Mouse (Mus musculus) cerebellum, adult 2 months (tissue): ENCODE measurements around the gene Sub1. TPM values are rescaled to one million over a fixed set of nuclear protein-coding genes. Genes with fewer than 3 reads are reported as not detected.

Source experiments
- DNase-seq, 2 experiments: peaks; one replicate each; pipeline ENCODE4 v3.0.0; 2021
- H3K27ac ChIP-seq: fragments of 200-500 bp; 2 replicates; pipeline ENCODE4 v1.5.1; 2012; ENCODE audit warnings: low read length, control low read depth, inconsistent platforms; ENCODE audit not compliant: insufficient read depth
- H3K27me3 ChIP-seq: fragments of 200-500 bp; 2 replicates; pipeline ENCODE4 v1.6.1; 2012; ENCODE audit warnings: inconsistent platforms, mild to moderate bottlenecking, low read length, moderate library complexity; ENCODE audit not compliant: control insufficient read depth, insufficient read depth
- H3K4me1 ChIP-seq: fragments of 200-500 bp; 2 replicates; pipeline ENCODE4 v1.6.1; 2011; ENCODE audit warnings: low read length; ENCODE audit not compliant: control insufficient read depth, insufficient read depth
- H3K4me3 ChIP-seq: fragments of 200-500 bp; replicated peaks from 2 replicates; pipeline ENCODE3; 2011; ENCODE audit warnings: mild to moderate bottlenecking, low read depth, low read length, control low read depth; ENCODE audit not compliant: insufficient read depth
- CTCF ChIP-seq: fragments of 200-500 bp; IDR thresholded peaks from 2 replicates; pipeline ENCODE4 v1.5.1; 2011; ENCODE audit warnings: low read depth, mild to moderate bottlenecking, control low read depth, low read length, moderate library complexity, borderline replicate concordance; ENCODE audit not compliant: insufficient read depth
- POLR2A ChIP-seq: fragments of 200-500 bp; IDR thresholded peaks from 2 replicates; pipeline ENCODE4 v1.6.1; 2011; ENCODE audit warnings: low read length, control low read depth, borderline replicate concordance; ENCODE audit not compliant: insufficient read depth
- WGBS: fragments of 180-500 bp; shearing (Covaris S2); methylation state at CpG from one replicate; pipeline ENCODE4 v1.1.7; 2018; 5-methylcytosine and 5-hydroxymethylcytosine counted together
- polyA plus RNA-seq: library from polyadenylated mRNA; depleted of rRNA; stranded (reverse); fragments of >200 nt; gene quantifications from 2 replicates; pipeline ENCODE4 v1.2.3, GENCODE M21; 2012; rRNA removed

The Sub1 gene
- polyA plus RNA-seq, 1 experiment = 92.6 TPM

- Histone ChIP-seq H3K27me3 (no peaks in the 10 kb centered on the region), H3K27ac (no peak overlapping the region), H3K4me1 (no peaks in the 10 kb centered on the region), H3K4me3 (no peak overlapping the region)
- 80% methylated on average over 7 of the region's 7 CpGs for WGBS
- TF ChIP-seq POLR2A (no peak), CTCF (no peak)
- DNase-seq = no peak
These were observed 40.7 kb downstream of the Sub1 start for GRCm38 (mm10) chr15:11956129-11956528.

DNA sequence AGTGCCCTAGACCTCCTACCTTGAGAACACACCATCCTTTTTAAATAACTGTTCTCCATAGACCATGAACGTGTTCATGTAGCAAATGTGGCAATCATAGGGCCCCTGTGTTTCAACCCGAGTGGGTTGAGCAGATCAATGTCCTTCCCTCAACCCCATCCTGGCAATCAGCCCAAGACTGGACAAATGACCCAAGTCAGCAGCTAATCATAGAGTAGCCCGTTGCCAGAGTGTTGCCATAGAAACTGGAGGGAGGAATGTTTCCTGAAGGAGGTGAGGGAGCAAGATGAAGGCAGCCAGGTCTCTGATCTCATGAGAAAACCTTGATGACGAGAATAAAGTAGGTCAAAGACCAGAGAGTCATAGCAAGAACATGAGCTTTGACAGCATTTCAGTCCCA is 42.6 kb downstream of the Sub1 start:
- 42% methylated on average over 4 of the region's 4 CpGs for WGBS
- Histone ChIP-seq H3K27ac (no peak overlapping the region), H3K27me3 (no peaks in the 10 kb centered on the region), H3K4me1 (no peaks in the 10 kb centered on the region), H3K4me3 (no peak overlapping the region)
- TF ChIP-seq POLR2A (no peak), CTCF (no peak)
- no peak for DNase-seq

DNA sequence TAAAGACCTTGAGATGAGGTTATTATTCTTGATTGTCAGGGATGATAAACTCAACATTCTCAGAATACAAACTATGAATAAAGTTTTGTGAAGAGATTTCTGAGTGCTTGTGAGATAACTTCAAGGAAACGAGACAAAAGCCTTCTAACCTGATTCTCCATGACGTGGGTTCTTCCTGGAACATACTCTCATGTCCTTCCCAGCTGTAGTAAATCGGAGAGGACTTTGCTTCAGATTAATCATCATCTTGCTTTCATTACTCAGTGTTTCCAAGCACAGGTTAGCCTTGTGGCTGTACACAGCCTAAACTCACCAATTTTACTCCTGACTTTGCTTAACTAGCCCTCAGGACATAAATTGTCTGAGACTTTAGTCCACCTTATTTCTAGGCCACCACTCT is 44.6 kb downstream of the Sub1 start:
- no peak for DNase-seq
- no peaks in the 10 kb centered on the region for H3K27me3 ChIP-seq
- no peak overlapping the region for H3K4me3 ChIP-seq
- no peaks in the 10 kb centered on the region for H3K4me1 ChIP-seq
- no peak overlapping the region for H3K27ac ChIP-seq
- TF ChIP-seq POLR2A = no peak
- TF ChIP-seq CTCF = no peak
- WGBS = 88% methylated on average over 3 of the region's 3 CpGs

DNA sequence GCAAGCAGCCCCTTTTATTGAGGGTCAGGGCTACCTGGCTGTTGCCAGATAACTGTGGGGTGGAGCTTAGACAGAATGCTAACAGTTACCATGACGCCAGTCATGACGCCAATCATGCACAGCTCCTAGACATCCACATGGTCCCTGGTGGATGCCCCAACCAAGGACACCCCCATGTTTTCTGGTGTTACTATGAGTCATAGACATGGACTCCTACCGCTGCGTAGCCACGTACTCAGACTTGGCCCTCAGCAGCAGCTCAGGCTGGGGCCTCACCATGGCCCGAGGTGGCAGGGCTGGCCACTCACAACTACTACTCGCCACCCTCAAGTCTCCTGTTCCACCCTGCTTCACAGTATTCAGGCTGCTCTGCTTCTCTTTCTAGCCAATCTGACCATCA is 45.6 kb downstream of the Sub1 start:
- 92% methylated on average over 7 of the region's 7 CpGs for WGBS
- H3K27ac ChIP-seq = no peak overlapping the region
- no peak overlapping the region for H3K4me3 ChIP-seq
- DNase-seq = no peak
- no peak for TF ChIP-seq CTCF
- TF ChIP-seq POLR2A = no peak
- H3K4me1 ChIP-seq = no peaks in the 10 kb centered on the region
- H3K27me3 ChIP-seq = no peaks in the 10 kb centered on the region

DNA sequence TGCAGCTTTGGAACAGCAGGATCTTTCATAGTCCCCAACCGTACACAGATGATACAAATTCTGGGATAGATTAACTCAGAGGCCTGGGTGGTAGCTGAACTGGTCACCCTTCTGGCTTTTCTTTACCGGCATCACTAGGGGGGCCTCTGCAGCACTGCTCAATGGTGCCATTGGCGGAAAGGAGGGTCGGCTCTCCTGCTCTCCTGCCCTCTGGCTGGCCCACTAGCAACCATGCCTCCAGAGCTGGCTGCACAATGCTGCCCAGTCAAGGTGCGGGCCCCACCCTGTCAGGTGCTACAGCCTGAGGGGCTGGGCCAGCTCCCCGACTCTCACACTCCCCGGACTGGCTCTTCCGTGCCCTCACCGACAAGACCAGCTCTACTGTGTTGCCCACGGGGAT is 46.6 kb downstream of the Sub1 start:
- no peak overlapping the region for H3K27ac ChIP-seq
- 91% methylated on average over 10 of the region's 10 CpGs for WGBS
- H3K27me3 ChIP-seq = no peaks in the 10 kb centered on the region
- no peak overlapping the region for H3K4me3 ChIP-seq
- no peak for TF ChIP-seq POLR2A
- TF ChIP-seq CTCF = no peak
- no peak for DNase-seq
- no peaks in the 10 kb centered on the region for H3K4me1 ChIP-seq

- DNase-seq = no peak
- no peaks in the 10 kb centered on the region for H3K27me3 ChIP-seq
- TF ChIP-seq CTCF (no peak), POLR2A (no peak)
- no peaks in the 10 kb centered on the region for H3K4me1 ChIP-seq
- H3K27ac ChIP-seq = no peak overlapping the region
- WGBS = 86% methylated on average over 3 of the region's 3 CpGs
- no peak overlapping the region for H3K4me3 ChIP-seq
These were observed 47.3 kb downstream of the Sub1 start for GRCm38 (mm10) chr15:11949490-11949889.

- Histone ChIP-seq H3K27ac (no peak overlapping the region), H3K27me3 (no peaks in the 10 kb centered on the region), H3K4me3 (no peak overlapping the region), H3K4me1 (no peaks in the 10 kb centered on the region)
- DNase-seq = no peak
- 47% methylated on average over 5 of the region's 5 CpGs for WGBS
- TF ChIP-seq POLR2A = no peak
- TF ChIP-seq CTCF = no peak
These were observed 55.9 kb downstream of the Sub1 start for GRCm38 (mm10) chr15:11940855-11941254.

Other genes with a start within 250 kb of the Sub1 start
- 0.57 and 1.2 TPM in 2 replicates for gene Npr3, start 89.7 kb downstream of the Sub1 start, polyA plus RNA-seq
- 109 and 111 TPM in 2 replicates for gene Zfr, start 120.8 kb upstream of the Sub1 start, polyA plus RNA-seq
- 18.7 and 19.0 TPM in 2 replicates for gene Mtmr12, start 208.0 kb upstream of the Sub1 start, polyA plus RNA-seq